Mouse (Mus musculus) heart, postnatal 25 days (tissue): ENCODE measurements at regions not wholly inside any gene's neighbourhood (a gene's known extent, or its start where the extent isn't known, plus 50 kb on each side); places are given as distances from the start of the nearest gene placed in this dataset.

Experiments used
- DNase-seq: peaks from one replicate; pipeline ENCODE4 v3.0.0; 2022; ENCODE audit warnings: low spot score
- intact Hi-C: fragments of 180-260 bp; cut with DNase I; formaldehyde crosslinking; loops from one replicate; pipeline ENCODE4 v1.15.1; 2025

GRCm38 (mm10) chr3:35294771-35295170 lies 459.1 kb upstream of the Atp11b start:
- no peak for DNase-seq
- intact Hi-C loops: no loop called here

GRCm38 (mm10) chr3:35295746-35296145 lies 458.2 kb upstream of the Atp11b start:
- no peak for DNase-seq
- intact Hi-C loops: no loop called here

- DNase-seq: no peak
- intact Hi-C loops: no loop called here
Observed at GRCm38 (mm10) chr3:35299036-35299435, 454.9 kb upstream of the Atp11b start.

GRCm38 (mm10) chr3:35306013-35306412 lies 447.9 kb upstream of the Atp11b start:
- no peak for DNase-seq
- intact Hi-C loops: no loop called here

- intact Hi-C loops: no loop called here
Observed at GRCm38 (mm10) chr3:35314177-35314576, 439.7 kb upstream of the Atp11b start.

GRCm38 (mm10) chr3:35315162-35315561 lies 438.7 kb upstream of the Atp11b start:
- DNase-seq: no peak
- intact Hi-C loops: no loop called here

More at GRCm38 (mm10) chr3:35314177-35314576, 439.7 kb upstream of the Atp11b start:
- no peak for DNase-seq

GRCm38 (mm10) chr3:35318348-35318747 lies 435.6 kb upstream of the Atp11b start:
- intact Hi-C loops: no loop called here
- DNase-seq: no peak

GRCm38 (mm10) chr3:35320844-35321393 lies 433.0 kb upstream of the Atp11b start:
- intact Hi-C loops: loop anchor here (10.0 kb wide), 1 partner anchor 676 kb away; no protein-coding TSS in a partner anchor
- no peak for DNase-seq

- DNase-seq: no peak
- intact Hi-C loops: loop anchor here (10.0 kb wide), 1 partner anchor 677 kb away; no protein-coding TSS in a partner anchor
Observed at GRCm38 (mm10) chr3:35321991-35322390, 431.9 kb upstream of the Atp11b start.

GRCm38 (mm10) chr3:35322899-35323298 lies 431.0 kb upstream of the Atp11b start:
- DNase-seq: no peak
- intact Hi-C loops: loop anchor here (10.0 kb wide), 1 partner anchor 678 kb away; no protein-coding TSS in a partner anchor

- intact Hi-C loops: loop anchor here (10.0 kb wide), 1 partner anchor 679 kb away; no protein-coding TSS in a partner anchor
- no peak for DNase-seq
Observed at GRCm38 (mm10) chr3:35323450-35324077, 430.3 kb upstream of the Atp11b start.

- DNase-seq: no peak
- intact Hi-C loops: loop anchor here (10.0 kb wide), 1 partner anchor 679 kb away; no protein-coding TSS in a partner anchor
Observed at GRCm38 (mm10) chr3:35324186-35324585, 429.7 kb upstream of the Atp11b start.

GRCm38 (mm10) chr3:35332534-35333272 lies 421.2 kb upstream of the Atp11b start:
- DNase-seq: no peak
- intact Hi-C loops: no loop called here

- DNase-seq: no peak
- intact Hi-C loops: no loop called here
Observed at GRCm38 (mm10) chr3:35334017-35334416, 419.9 kb upstream of the Atp11b start.

GRCm38 (mm10) chr3:35334546-35334945 lies 419.4 kb upstream of the Atp11b start:
- intact Hi-C loops: no loop called here
- no peak for DNase-seq

- DNase-seq: no peak
- intact Hi-C loops: no loop called here
Observed at GRCm38 (mm10) chr3:35335837-35336236, 418.1 kb upstream of the Atp11b start.

GRCm38 (mm10) chr3:35340525-35340924 lies 413.4 kb upstream of the Atp11b start:
- no peak for DNase-seq
- intact Hi-C loops: no loop called here

- intact Hi-C loops: no loop called here
- DNase-seq: no peak
Observed at GRCm38 (mm10) chr3:35340935-35341800, 412.7 kb upstream of the Atp11b start.

- DNase-seq: no peak
- intact Hi-C loops: no loop called here
Observed at GRCm38 (mm10) chr3:35341840-35342239, 412.1 kb upstream of the Atp11b start.

- intact Hi-C loops: no loop called here
Observed at GRCm38 (mm10) chr3:35342584-35342983, 411.3 kb upstream of the Atp11b start.

More at GRCm38 (mm10) chr3:35342584-35342983, 411.3 kb upstream of the Atp11b start:
- DNase-seq: no peak
